In genomic region chrX:53025471-53026223, GRCm38 (mm10) we compare ENCODE assay signal across 12 mouse cellular contexts. TPM values are rescaled to one million over a fixed set of nuclear protein-coding genes. Genes with fewer than 3 reads are reported as not detected.
A peak's percentile ranks its signal among the peaks of the same experiment; 100 is the strongest.
DNase-seq lines count a peak whose midpoint lies in the region; TF ChIP-seq lines count a peak whose summit lies in the region.
"Had no signal": no experiment of that assay in that cellular context is flagged by ENCODE, and none has a peak within 500 bp of the region (broad histone marks: within the 10 kb centered on the region; RNA-seq: fewer than 3 reads in every experiment).

No protein-coding gene starts in this region.

- no peak overlapping the region for H3K4me3 ChIP-seq in left cerebral cortex, adult 2 months
- H3K4me3 ChIP-seq: limb, embryonic 13.5 days; midbrain, embryonic 15.5 days had no signal

- intact Hi-C loops in heart, postnatal 10 days (cut with DNase I) = loop anchor here (2.0 kb wide), 2 partner anchors 207 to 227 kb away; no protein-coding TSS in a partner anchor
- intact Hi-C loops in left cerebral cortex, adult 2 months (cut with DNase I) = loop anchor here (5.0 kb wide), 1 partner anchor 232 kb away; no protein-coding TSS in a partner anchor

- peak; percentile 24 to 33 for DNase-seq in heart, postnatal 10 days
- no peak for DNase-seq in heart, adult 8-10 months (ENCODE audit: low spot score)
- no peak for DNase-seq in left cerebral cortex, adult 2 months (ENCODE audit: extremely low spot score in 1 of 2, low spot score in 2 of 2)
- DNase-seq in left cerebral cortex, adult 8-10 months (ENCODE audit: low spot score in 2 of 2) = no peak
- peak; percentile 42 for DNase-seq in NIH3T3 (ENCODE audit: low read depth)
- DNase-seq in brain, adult 2 months (ENCODE audit: low read depth, low spot score) = peak; percentile 4
- DNase-seq in right cerebral cortex, postnatal 25 days = no peak
- DNase-seq: cerebellum, adult 2 months; right cerebral cortex, postnatal 4 days; thymus, postnatal 14 days had no signal

- TF ChIP-seq CTCF in left cerebral cortex, adult 2 months (IDR thresholded peaks at IDR 0.05) = peak; percentile 20

- no peak overlapping the region for H3K27ac ChIP-seq in left cerebral cortex, adult 2 months
- H3K27ac ChIP-seq: limb, embryonic 13.5 days; midbrain, embryonic 15.5 days had no signal

RNA-seq across cellular contexts. Expression of gene Hprt, which starts 37.7 kb away (rescaled TPM):
- total RNA-seq in heart, postnatal 10 days (2021) = 10 to 100 TPM; 85.3 to 95.9 TPM
- 10 to 100 TPM; 50.1 to 58.0 (median 53.9) TPM for total RNA-seq in heart, adult 8-10 months (2022)
- 100 to 1,000 TPM; 125 to 166 TPM for total RNA-seq in left cerebral cortex, adult 2 months (2021)
- 100 to 1,000 TPM; 144 to 173 (median 169) TPM for total RNA-seq in left cerebral cortex, adult 8-10 months (2022)

Comparison
In these comparisons a context has a peak if more than half of its experiments do, and no peak if none do; other contexts are left out.
1. DNase-seq: peak in heart, postnatal 10 days (2 of 2), NIH3T3 (single experiment) and brain, adult 2 months (single experiment); none in heart, adult 8-10 months (single experiment), left cerebral cortex, adult 2 months (0 of 2), left cerebral cortex, adult 8-10 months (0 of 2) and right cerebral cortex, postnatal 25 days (single experiment).